Mouse (Mus musculus): ENCODE data around the gene Ptprg.

DNA sequence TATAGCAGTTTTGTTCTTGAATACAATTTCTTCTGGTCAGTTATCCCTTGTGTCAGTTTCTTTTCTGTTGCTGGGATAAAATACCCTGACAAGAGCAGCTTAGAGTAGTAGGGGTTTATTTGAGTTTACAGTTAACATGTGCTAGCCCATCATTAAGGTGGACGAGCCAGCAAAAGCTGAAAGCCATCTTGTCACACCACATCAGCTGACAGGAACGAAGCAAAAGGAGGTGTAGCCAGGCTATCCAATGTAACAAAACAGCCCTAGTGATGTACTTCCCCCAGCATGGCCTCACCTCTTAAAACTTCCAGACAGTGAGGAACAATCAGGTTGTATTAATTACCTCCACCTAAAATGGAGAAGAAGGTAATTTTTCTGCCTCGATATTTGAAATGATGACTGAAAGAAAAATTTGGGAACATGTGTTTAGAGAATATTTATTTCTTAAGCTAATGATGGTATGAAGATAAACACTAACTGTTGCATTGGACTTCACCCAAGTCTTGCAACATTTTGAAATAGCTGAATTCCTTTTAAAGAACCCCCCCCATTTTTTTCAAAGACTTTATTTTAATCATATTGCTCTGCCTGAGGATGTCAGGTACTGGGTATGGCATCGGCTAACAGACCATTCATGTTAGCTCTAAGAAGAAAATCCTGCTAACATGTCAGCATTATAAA lies 249.2 kb downstream of the Ptprg start:
- TF ChIP-seq CTCF (IDR thresholded peaks at IDR 0.05; ENCODE audit: control insufficient read depth, insufficient read depth, insufficient replicate concordance, low read depth, low read length) (no peak), POLR2A (IDR thresholded peaks at IDR 0.05; ENCODE audit: control insufficient read depth, low read depth, low read length) (no peak)
